22 mouse cellular contexts compared by ENCODE assay signal in the genomic region with DNA sequence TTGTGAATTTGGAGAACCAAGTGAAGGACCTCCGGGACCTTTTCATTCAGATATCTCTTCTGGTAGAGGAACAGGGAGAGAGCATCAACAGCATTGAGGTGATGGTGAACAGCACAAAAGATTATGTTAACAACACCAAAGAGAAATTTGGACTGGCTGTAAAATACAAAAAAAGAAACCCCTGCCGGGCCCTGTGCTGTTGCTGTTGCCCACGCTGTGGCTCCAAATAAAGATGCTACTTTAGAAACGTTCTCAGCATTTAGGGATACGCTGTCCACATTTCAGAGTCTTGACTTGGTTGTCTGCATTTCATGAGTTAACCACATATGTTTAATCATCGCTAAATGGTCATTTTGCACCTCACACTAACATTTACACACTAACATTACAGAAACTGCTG.
"Had no signal": no experiment of that assay in that cellular context is flagged by ENCODE, and none has a peak within 500 bp of the region (broad histone marks: within the 10 kb centered on the region; RNA-seq: fewer than 3 reads in every experiment).

No protein-coding gene starts in this region.

- ATAC-seq: hindbrain, embryonic 16.5 days; hindbrain, postnatal 0 days; inflammation-experienced regulatory T-cells, adult 6 months; intestine, embryonic 15.5 days; intestine, embryonic 16.5 days; intestine, postnatal 0 days had no signal

- DNase-seq: heart, postnatal 10 days; heart, postnatal 14 days; heart, postnatal 36 days; heart, postnatal 4 days; kidney, adult 11 months; kidney, adult 18-20 months; kidney, adult 2 months; kidney, adult 8-10 months; kidney, adult 9 months; kidney, postnatal 10 days; kidney, postnatal 14 days; kidney, postnatal 25 days; kidney, postnatal 36 days; kidney, postnatal 4 days; layer of hippocampus, adult 9-11 months; layer of hippocampus, postnatal 36 days had no signal
